Mouse (Mus musculus): ENCODE data around the gene Tenm4. TPM values are rescaled to one million over a fixed set of nuclear protein-coding genes. Genes with fewer than 3 reads are reported as not detected.

Gene Tenm4
- polyA plus RNA-seq, 1 experiment from 2014 or later: 22.1 TPM

DNA sequence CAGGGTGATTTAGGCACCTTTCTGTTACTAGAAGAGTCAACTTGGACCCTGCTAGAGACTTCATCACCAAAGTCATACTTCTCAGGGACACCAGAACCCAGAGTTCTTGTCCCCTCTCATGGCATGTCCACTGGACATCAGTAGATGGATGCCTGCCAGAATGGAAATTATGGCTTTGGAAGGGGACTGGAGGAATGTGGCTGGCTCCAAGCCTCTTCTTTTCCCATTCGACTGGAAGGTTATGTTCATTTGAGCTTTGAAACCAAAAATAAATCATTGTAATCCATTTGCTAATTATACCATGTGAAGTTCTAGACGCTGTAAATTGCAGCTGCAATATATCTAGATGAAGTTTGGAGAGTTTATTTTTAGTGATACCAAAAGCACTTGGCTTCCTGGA is 320.9 kb downstream of the Tenm4 start:
- Histone ChIP-seq H3K4me3 (no peak overlapping the region), H3K4me1 (replicated peaks) (0 out of 2 replicates have a peak, but pooled peaks cover 3% of the 10 kb centered on the region), H3K27me3 (ENCODE audit: insufficient read depth, poor library complexity, severe bottlenecking) (no peaks in the 10 kb centered on the region), H3K9me3 (no peaks in the 10 kb centered on the region), H3K27ac (no peak overlapping the region), H3K36me3 (no peaks in the 10 kb centered on the region)
- 92% methylated on average over 2 of the region's 2 CpGs for WGBS
- no peak for DNase-seq (ENCODE audit: low spot score)

DNA sequence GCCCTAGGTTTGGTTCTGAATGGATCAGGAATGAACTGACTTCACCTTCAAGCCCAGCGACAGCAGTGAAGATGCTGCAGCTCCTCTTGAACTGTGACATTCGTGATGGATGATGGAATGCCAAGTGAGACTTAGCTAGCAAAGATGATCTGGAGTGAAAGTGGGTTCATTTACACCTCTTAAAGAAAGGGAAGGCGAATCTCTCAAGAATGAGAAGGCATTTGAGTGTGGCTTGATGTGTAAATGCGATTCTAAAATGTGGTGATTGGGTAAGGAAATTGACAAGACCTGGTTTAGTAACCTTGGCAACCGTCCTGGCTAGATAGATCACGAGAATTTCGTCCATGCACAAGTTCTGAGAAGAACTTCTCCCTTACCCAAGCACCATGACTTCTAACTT is 321.6 kb downstream of the Tenm4 start:
- Histone ChIP-seq H3K36me3 (no peaks in the 10 kb centered on the region), H3K27ac (no peak overlapping the region), H3K27me3 (ENCODE audit: insufficient read depth, poor library complexity, severe bottlenecking) (no peaks in the 10 kb centered on the region), H3K9me3 (no peaks in the 10 kb centered on the region), H3K4me1 (replicated peaks) (0 out of 2 replicates have a peak, but pooled peaks cover 2% of the 10 kb centered on the region), H3K4me3 (no peak overlapping the region)
- 89% methylated on average over 7 of the region's 7 CpGs for WGBS
- no peak for DNase-seq (ENCODE audit: low spot score)

GRCm38 (mm10) chr7:96494057-96494456 is 323.0 kb downstream of the Tenm4 start:
- H3K27ac ChIP-seq: no peak overlapping the region
- 78% methylated on average over 16 of the region's 16 CpGs for WGBS
- no peak overlapping the region for H3K4me3 ChIP-seq
- H3K36me3 ChIP-seq: no peaks in the 10 kb centered on the region
- H3K4me1 ChIP-seq (replicated peaks): no peaks in the 10 kb centered on the region
- H3K9me3 ChIP-seq: no peaks in the 10 kb centered on the region
- no peaks in the 10 kb centered on the region for H3K27me3 ChIP-seq (ENCODE audit: insufficient read depth, poor library complexity, severe bottlenecking)
- no peak for DNase-seq (ENCODE audit: low spot score)

GRCm38 (mm10) chr7:96500108-96500507 is 329.1 kb downstream of the Tenm4 start:
- Histone ChIP-seq H3K9me3 (no peaks in the 10 kb centered on the region), H3K27me3 (ENCODE audit: insufficient read depth, poor library complexity, severe bottlenecking) (no peaks in the 10 kb centered on the region), H3K4me3 (no peak overlapping the region), H3K27ac (no peak overlapping the region), H3K4me1 (replicated peaks) (no peaks in the 10 kb centered on the region), H3K36me3 (no peaks in the 10 kb centered on the region)
- DNase-seq (ENCODE audit: low spot score): no peak
- WGBS: 91% methylated on average over 5 of the region's 5 CpGs

DNA sequence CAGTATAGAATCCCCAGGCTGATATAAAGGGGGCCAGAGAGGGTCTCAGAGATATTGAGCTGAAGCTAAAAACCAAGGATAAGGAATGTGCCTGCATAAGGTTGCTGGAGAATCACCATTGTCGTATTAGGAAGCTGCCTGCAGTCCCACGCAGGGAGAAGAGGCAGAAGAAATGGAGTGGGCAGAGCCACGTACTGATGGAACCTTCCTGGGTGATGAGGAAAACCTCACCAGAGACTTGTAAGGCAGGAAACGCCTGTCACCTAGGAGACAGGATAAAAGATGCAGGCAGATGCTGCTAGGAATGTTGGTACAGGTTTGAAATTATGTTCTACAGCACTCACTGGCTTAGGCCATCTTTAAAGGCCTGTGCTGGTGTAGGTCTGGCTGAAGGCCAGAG is 329.8 kb downstream of the Tenm4 start:
- Histone ChIP-seq H3K4me1 (replicated peaks) (no peaks in the 10 kb centered on the region), H3K36me3 (no peaks in the 10 kb centered on the region), H3K4me3 (no peak overlapping the region), H3K9me3 (no peaks in the 10 kb centered on the region), H3K27me3 (ENCODE audit: insufficient read depth, poor library complexity, severe bottlenecking) (no peaks in the 10 kb centered on the region), H3K27ac (no peak overlapping the region)
- no peak for DNase-seq (ENCODE audit: low spot score)
- 87% methylated on average over 4 of the region's 4 CpGs for WGBS

GRCm38 (mm10) chr7:96502321-96502973 is 331.4 kb downstream of the Tenm4 start:
- no peak overlapping the region for H3K27ac ChIP-seq
- DNase-seq (ENCODE audit: low spot score): no peak
- no peaks in the 10 kb centered on the region for H3K27me3 ChIP-seq (ENCODE audit: insufficient read depth, poor library complexity, severe bottlenecking)
- WGBS: 77% methylated on average over 11 of the region's 11 CpGs
- no peak overlapping the region for H3K4me3 ChIP-seq
- no peaks in the 10 kb centered on the region for H3K4me1 ChIP-seq (replicated peaks)
- no peaks in the 10 kb centered on the region for H3K9me3 ChIP-seq
- H3K36me3 ChIP-seq: no peaks in the 10 kb centered on the region

- Histone ChIP-seq H3K9me3 (no peaks in the 10 kb centered on the region), H3K4me3 (no peak overlapping the region), H3K4me1 (replicated peaks) (no peaks in the 10 kb centered on the region), H3K27me3 (ENCODE audit: insufficient read depth, poor library complexity, severe bottlenecking) (no peaks in the 10 kb centered on the region), H3K36me3 (no peaks in the 10 kb centered on the region), H3K27ac (no peak overlapping the region)
- WGBS: 82% methylated on average over 6 of the region's 6 CpGs
- DNase-seq (ENCODE audit: low spot score): no peak
These were observed 334.5 kb downstream of the Tenm4 start for GRCm38 (mm10) chr7:96505538-96505937.

GRCm38 (mm10) chr7:96507046-96507445 is 336.0 kb downstream of the Tenm4 start:
- no peaks in the 10 kb centered on the region for H3K27me3 ChIP-seq (ENCODE audit: insufficient read depth, poor library complexity, severe bottlenecking)
- 90% methylated on average over 8 of the region's 8 CpGs for WGBS

DNA sequence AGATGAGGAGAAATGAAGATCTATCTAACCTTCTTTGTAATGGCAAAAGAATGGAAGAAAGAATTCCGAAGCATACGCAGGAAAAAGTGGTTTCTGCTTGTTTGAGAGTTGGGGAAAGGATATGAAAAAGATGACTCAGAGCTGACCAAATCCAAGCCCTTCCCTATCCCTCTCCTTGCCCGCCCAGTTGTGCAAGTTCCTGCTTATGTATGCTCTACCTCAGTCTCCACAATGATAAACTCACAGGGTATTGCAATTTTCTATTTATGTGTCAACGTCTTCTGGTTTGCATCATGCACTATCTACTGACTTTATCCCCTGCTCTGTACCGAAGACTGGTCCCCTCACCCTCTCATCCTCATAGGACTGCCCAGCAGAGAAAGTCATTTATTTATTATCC is 339.4 kb downstream of the Tenm4 start:
- Histone ChIP-seq H3K9me3 (no peaks in the 10 kb centered on the region), H3K27me3 (ENCODE audit: insufficient read depth, poor library complexity, severe bottlenecking) (0 out of 2 replicates have a peak, but pooled peaks cover 8% of the 10 kb centered on the region), H3K4me1 (replicated peaks) (peaks cover 15% of the 10 kb centered on the region; the same call in 1 of the 2 replicates), H3K36me3 (no peaks in the 10 kb centered on the region), H3K4me3 (no peak overlapping the region), H3K27ac (no peak overlapping the region)
- DNase-seq (ENCODE audit: low spot score): no peak
- WGBS: 87% methylated on average over 5 of the region's 5 CpGs

More at GRCm38 (mm10) chr7:96507046-96507445, 336.0 kb downstream of the Tenm4 start:
- no peak for DNase-seq (ENCODE audit: low spot score)
- peaks cover 8% of the 10 kb centered on the region; the same call in 1 of the 2 replicates for H3K4me1 ChIP-seq (replicated peaks)
- H3K4me3 ChIP-seq: no peak overlapping the region
- no peaks in the 10 kb centered on the region for H3K36me3 ChIP-seq
- no peaks in the 10 kb centered on the region for H3K9me3 ChIP-seq
- H3K27ac ChIP-seq: no peak overlapping the region

GRCm38 (mm10) chr7:96511018-96511609 is 340.1 kb downstream of the Tenm4 start:
- Histone ChIP-seq H3K9me3 (no peaks in the 10 kb centered on the region), H3K27ac (no peak overlapping the region), H3K4me3 (no peak overlapping the region), H3K4me1 (replicated peaks) (peaks cover 15% of the 10 kb centered on the region; the same call in 1 of the 2 replicates), H3K36me3 (no peaks in the 10 kb centered on the region), H3K27me3 (ENCODE audit: insufficient read depth, poor library complexity, severe bottlenecking) (0 out of 2 replicates have a peak, but pooled peaks cover 8% of the 10 kb centered on the region)
- DNase-seq (ENCODE audit: low spot score): no peak
- 89% methylated on average over 7 of the region's 7 CpGs for WGBS

- H3K4me1 ChIP-seq (replicated peaks): peaks cover 15% of the 10 kb centered on the region; the same call in 1 of the 2 replicates
- 0 out of 2 replicates have a peak, but pooled peaks cover 8% of the 10 kb centered on the region for H3K27me3 ChIP-seq (ENCODE audit: insufficient read depth, poor library complexity, severe bottlenecking)
- no peak overlapping the region for H3K27ac ChIP-seq
- WGBS: 84% methylated on average over 14 of the region's 14 CpGs
- DNase-seq (ENCODE audit: low spot score): no peak
- no peaks in the 10 kb centered on the region for H3K9me3 ChIP-seq
- no peak overlapping the region for H3K4me3 ChIP-seq
- H3K36me3 ChIP-seq: no peaks in the 10 kb centered on the region
These were observed 341.0 kb downstream of the Tenm4 start for GRCm38 (mm10) chr7:96511953-96512511.

- DNase-seq (ENCODE audit: low spot score): peak; percentile 17
- H3K27ac ChIP-seq: no peak overlapping the region
- H3K27me3 ChIP-seq (ENCODE audit: insufficient read depth, poor library complexity, severe bottlenecking): no peaks in the 10 kb centered on the region
These were observed 348.2 kb downstream of the Tenm4 start for GRCm38 (mm10) chr7:96519216-96519615.

DNA sequence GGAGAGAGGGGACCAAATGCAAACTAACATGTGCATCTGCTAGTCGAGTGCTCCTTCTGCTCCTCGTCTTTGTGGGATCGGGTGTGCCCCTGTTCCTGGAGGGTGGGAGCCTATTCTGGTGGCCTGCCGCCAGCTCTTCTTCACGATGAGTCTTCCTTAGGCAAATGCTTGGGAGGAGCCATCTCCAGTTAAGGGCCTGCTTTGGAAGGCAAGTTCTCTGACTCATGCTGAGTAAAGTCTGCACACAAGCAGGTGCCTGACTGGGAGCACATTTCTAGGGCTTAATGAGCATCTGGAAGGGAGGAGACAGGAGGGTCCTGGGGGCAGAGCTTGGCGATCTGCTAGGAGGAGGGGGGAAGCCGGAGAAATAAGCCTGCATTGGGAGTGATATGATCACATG is 350.9 kb downstream of the Tenm4 start:
- Histone ChIP-seq H3K4me3 (no peak overlapping the region), H3K27ac (no peak overlapping the region), H3K9me3 (no peaks in the 10 kb centered on the region), H3K4me1 (replicated peaks) (no peaks in the 10 kb centered on the region), H3K36me3 (no peaks in the 10 kb centered on the region), H3K27me3 (ENCODE audit: insufficient read depth, poor library complexity, severe bottlenecking) (no peaks in the 10 kb centered on the region)
- WGBS: 77% methylated on average over 7 of the region's 7 CpGs
- DNase-seq (ENCODE audit: low spot score): no peak

More at GRCm38 (mm10) chr7:96519216-96519615, 348.2 kb downstream of the Tenm4 start:
- no peaks in the 10 kb centered on the region for H3K9me3 ChIP-seq
- no peak overlapping the region for H3K4me3 ChIP-seq
- H3K4me1 ChIP-seq (replicated peaks): no peaks in the 10 kb centered on the region
- 2% methylated on average over 2 of the region's 2 CpGs for WGBS
- H3K36me3 ChIP-seq: no peaks in the 10 kb centered on the region
